Mouse (Mus musculus) regulatory T cell (primary cell): ENCODE results near the gene Pycr1.
"Not testable (repeated sequence)": the region's sequence is repeated elsewhere in the genome, so short reads cannot be mapped to it uniquely, and the experiment has no call there.

ENCODE experiments used
- in situ Hi-C: fragments of 300-600 bp; cut with MboI, MseI; formaldehyde crosslinking; loops from one replicate; pipeline ENCODE4 v1.15.1; 2025; ENCODE audit warnings: high pct_unique_total_duplicates

The Pycr1 gene

DNA sequence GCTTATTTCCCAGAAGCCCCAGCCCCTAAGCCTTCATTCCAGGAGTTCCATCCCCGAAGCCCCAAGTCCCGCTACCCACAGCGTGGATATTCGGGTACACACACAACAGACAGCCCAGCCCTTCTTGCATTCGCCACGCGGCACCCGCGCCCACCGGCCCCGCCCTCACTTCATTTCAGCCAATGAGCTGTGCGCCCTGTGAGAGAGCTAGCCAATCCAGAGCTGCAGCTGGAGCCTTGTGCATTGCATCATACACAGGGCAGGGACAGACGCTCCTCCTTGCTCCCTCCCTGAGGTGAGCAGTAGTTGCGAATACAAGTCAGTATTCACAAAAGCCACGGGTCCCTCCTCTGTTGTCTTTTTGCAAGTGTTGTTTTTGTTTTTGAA, at the start of gene Pycr1:
Pycr1 (minus strand) TSS at position 169 of the 387 bp plus-strand sequence.
- in situ Hi-C loops: no loop called here

DNA sequence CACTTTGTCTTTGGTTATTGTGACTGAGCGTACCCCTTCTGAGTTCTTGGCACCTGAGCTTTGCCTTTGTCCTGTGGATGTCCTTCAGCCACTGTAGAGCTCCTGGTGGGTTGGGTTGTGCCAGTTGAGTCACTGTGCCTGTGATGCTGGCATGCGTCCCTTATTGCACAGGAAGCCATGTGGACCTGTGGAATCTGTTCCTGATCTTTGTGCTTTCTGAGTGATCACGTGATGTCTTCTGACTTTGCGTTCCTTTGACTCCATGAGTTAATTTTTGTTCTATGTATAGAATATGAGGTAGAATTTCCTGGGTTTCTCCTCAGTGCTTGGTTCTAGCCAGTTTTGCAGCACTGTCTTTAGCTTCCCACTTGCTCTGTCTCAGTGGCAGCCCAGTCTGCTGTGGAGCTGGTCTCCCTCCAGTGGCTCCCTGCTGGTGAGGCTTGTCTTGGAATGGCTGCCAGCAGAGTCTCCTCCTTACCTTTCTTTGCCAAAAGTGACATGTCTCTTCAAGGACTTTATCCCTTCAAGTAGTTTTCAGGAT, 49.0 kb upstream of the Pycr1 start:
- in situ Hi-C loops: no loop called here

DNA sequence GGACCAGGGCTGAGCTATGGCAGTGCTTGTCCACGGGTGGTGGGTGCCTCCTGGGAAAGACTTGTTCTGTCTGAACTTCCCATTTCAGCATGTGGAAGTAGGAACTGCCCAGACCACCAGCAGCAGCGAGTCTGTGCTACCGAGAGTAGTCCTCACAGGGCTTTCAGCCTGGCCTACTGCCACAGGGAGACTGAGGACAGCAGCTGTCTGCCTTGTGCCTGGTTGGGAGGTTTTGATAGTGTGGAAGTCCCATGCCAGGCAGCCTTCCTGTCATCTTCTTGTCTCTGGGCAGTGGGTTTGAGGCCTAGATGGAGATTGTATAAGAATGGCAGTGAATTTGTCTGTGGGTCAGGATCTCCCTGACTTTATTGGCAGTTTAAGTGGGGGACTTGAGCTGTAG, 45.8 kb upstream of the Pycr1 start:
- in situ Hi-C loops: no loop called here

DNA sequence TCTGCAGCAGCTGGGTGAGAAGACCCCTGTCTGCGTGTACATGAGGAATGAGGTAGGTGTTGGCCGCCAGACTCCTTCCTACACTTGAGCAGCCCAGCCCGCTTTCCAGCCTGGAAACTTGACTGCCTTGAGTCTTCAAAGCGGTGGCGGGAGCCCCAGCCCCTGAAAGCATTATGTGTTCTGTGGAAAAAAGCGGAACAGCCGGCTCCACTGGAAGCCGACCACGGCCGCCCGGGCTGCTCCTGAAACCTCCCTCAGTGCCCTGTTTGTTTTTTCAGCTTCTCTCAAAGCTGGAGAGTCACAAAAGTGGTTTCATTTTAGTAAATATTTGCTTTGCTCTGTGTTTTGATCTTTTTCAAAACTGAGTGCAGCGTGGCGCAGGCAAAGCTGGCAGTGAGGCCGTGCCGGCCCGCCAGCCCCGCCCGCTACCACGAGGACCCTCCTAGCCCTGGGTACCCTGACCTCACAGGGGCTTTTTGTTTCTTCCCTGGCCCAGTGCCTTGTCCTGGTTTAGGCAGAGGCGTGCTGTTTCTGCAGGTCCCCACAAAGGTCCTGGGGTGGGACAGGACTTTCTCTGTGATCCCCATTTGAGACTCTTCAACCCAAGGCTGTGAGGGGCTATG, 43.2 kb upstream of the Pycr1 start:
- in situ Hi-C loops: no loop called here

DNA sequence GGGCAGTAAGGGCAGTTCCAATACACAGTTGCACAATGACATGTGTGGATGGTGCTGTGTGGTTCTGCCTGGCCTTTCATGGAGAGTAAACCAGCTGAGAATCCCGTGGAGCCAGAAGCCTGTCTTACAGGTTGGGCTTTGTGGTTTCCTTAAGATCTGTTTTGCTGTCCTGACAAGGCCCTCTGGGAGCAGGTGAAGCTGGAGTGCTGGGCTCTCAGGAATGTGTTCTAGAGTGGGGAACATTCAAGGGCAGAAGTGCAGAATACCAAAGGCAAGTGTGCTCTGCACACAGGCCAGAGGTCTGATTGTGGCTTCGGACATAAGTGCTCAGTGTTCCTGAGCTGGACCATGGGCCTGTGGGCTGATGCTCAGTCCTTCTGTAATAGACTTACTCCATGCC, 41.1 kb upstream of the Pycr1 start:
- in situ Hi-C loops: no loop called here

DNA sequence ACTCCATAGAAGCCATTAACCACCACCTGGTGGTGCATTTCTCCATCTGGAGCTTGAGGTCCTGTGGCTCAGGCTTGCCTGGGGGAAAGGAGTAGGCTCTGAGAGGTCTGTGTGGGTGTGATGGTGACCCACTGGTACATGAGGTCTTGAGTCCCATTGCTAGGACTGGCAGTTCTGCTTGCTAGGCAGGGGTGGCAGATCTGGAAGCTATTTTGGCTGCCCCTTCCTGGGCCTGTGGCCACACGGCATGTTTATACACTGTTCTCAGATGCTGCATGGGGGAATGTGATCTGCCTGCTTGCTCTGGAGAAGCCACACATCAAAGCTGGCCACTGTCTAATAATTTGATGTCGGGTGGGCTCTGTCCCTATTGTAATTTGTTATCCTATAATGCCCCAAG, 40.5 kb upstream of the Pycr1 start:
- in situ Hi-C loops: no loop called here

DNA sequence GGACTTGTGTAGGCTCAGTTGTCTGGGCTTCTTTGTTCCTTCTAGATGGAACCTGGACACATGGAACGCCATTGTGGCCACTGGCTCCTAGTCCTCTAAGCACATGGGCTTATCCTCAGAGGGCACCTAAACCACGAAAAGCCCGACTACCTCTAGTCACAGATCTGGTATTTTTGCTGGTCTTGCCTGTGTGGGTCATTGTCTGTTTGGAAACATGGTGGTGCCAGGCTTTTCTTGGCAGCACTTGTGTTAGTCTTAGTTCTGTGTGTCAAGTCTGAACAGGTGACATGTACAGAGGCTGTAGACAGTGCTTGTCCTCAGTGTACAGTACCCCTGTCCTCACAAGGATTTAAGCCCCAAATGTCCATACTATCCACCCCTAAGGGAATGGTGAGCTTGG, 40.0 kb upstream of the Pycr1 start:
- in situ Hi-C loops: no loop called here

DNA sequence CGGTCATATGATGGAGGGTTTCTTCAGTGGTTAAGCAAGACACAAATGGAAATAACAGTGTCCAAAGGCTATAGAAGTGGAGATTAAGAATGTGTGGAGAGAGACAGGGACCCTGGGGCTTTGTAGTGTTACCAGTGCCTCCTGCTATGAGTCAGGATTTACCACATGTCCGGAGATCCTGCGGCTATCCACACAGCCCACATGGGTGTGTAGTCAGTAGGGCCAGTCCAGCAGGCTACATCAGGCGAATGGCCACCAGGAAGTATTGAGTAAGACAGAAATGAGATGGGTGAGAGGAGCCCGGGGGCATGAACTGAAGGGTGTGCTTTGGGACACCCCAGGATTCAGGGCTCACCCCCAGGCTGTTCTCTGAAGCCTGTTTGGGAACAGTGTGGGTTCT, 39.1 kb upstream of the Pycr1 start:
- in situ Hi-C loops: no loop called here

DNA sequence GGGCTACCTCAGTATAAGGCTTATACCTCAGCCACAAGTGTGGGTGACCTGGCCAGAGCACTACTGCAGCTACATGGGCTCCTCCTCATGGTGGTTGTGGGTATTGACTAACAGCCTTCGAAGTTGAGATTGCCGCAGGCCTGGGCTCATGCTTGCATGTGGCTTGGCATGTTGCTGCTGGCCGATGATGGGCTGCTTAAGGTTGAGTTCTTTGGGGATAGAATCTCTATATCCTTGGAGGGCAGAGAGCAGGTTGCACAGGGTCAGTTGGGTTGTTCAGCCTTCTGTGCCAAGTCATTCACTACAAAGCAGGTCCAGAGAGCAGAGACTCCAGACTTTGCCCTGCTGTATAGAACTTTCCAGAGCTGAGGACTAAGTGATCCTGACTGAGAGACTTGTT, 36.3 kb upstream of the Pycr1 start:
- in situ Hi-C loops: no loop called here

DNA sequence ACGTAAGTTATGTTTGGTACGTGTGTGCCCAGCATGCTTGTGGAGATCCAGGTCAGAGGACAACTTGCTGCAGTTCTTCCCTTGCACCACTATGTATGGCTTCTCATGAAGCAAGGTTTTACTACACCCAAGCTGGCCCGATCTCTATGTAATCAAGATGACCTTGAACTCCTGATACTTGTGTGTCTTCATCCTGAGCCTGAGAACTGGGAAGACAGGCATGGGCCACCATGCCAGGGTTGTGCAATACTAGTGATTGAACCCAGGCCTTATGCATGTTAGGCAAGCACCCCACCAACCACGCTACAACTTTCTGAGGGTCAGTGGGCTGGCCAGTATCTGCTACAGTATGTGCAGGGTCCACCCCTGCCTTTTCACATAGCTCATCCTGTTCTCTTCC, 33.4 kb upstream of the Pycr1 start:
- in situ Hi-C loops: no loop called here

DNA sequence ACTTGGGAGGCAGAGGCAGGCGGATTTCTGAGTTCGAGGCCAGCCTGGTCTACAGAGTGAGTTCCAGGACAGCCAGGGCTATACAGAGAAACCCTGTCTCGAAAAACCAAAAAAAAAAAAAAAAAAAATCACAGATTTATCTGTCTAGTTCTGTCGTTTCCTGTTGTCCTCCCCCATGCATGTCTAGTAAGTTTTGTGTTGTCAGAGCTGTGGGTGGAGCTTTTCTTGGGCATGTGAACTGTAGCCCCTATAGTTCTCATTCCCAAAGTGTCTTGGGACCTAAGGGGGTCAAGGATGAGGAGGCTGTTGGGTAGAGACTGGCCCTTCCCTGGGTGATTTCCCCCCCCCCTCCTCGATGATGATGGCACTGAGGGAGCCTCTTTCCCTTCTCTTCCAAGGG, 32.3 kb upstream of the Pycr1 start:
- in situ Hi-C loops: not testable (repeated sequence)

DNA sequence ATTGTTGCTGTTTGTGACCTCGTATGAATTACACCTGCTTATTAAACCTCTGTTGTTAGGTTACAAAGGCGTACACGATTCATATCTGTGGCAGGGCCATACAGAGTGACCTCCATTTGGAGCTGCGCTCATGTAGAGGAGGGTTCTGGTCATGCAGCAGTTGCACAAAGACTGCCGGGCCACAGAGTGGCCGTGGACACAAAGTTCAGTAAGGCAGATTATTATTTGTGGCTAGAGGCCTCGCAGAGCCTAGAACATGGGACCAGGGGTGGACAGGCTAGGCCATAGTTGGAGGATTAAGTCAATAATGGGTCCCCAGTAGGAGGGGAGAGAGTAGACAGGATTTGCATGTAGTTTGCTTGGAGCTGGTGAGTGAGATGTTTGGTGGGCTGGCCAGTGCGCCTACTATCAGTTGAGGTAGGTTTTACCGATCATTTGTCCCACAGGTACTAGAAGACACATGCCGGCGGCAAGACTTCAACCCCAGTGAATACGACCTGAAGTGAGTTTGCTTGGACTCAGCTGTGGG, 30.1 kb upstream of the Pycr1 start:
- in situ Hi-C loops: no loop called here

DNA sequence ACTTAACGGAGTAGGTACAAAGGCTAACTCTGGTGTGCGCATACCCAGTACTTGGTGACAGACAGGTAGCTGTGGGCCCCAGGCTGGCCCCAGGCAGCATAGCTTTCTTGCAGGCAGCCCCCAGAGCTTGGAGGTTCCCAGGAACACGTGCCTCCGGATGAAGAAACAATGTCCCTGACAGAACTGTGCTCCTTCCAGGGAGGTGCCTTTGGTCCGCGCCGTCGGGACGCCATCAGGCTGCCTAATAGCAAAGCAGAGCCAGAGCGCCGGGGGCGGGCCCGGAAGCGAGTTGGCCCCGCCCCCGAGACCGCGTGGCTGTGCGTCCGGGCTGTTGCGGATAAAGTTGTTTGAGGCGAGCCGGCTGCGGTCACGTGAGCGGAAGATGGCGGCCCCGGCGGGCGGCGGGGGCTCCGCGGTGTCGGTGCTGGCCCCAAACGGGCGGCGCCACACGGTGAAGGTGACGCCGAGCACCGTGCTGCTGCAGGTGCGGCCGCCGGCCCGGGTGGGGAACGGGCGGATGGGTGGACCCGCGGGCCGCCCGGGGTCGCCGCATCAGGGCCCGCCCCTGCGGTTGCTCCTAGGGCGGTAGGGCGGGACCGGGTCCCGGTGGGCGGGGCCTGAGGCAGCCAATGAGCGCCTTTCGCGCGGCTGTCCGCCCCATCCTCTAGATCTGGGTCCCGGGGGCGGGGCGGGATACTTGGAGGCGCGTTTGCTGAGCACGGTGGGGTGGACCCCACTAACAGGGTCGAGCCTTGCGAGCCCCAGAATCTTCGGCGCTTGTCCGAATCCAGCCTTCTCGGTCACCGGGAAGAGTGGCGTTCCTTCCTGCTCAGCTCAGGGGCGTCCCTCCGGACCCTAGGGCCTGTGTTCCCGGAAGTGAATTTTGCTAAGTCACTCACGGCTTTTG, 29.4 kb upstream of the Pycr1 start, which contains the start of gene Aspscr1:
Aspscr1 (plus strand) TSS at position 287 of the 907 bp plus-strand sequence.
- in situ Hi-C loops: no loop called here

DNA sequence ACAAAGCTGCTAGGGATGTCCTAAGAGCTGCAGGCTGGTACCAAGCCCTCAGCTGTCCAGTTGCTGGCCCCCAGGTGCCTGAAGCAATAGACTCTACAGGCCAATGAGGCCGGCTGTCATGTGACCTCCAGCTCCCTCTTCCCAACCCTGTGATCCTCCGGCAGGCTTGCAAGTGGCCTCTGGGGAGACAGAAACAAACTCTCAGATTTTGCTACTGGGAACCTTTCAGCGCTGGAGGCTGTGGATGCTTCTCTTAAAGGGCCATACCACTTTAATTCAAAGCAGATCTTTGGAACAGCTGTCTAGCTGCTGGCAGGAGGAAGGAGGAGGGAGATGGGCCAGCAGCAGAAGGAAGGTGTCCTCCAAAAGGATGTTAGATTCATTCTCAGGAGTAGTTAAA, 23.0 kb upstream of the Pycr1 start:
- in situ Hi-C loops: no loop called here

DNA sequence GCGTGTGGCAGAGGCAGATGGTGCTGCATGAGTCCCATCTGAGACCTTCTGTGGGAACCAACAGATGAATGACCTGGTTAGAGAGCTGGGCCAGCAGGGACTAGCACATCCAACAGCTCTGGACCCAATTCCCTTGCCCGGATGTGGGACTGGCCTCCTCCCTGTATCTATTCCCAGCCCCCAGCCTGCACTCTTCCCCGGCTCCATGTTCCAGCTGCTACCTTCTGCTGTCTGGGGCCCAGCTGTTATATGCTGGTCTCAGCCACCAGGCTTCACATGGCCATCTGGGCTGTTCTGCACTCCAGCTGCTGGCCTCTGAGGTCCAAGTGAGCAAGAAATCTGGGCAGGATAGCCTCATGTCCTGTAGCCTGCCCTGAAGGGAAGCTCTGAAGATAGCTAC, 21.8 kb upstream of the Pycr1 start:
- in situ Hi-C loops: no loop called here

DNA sequence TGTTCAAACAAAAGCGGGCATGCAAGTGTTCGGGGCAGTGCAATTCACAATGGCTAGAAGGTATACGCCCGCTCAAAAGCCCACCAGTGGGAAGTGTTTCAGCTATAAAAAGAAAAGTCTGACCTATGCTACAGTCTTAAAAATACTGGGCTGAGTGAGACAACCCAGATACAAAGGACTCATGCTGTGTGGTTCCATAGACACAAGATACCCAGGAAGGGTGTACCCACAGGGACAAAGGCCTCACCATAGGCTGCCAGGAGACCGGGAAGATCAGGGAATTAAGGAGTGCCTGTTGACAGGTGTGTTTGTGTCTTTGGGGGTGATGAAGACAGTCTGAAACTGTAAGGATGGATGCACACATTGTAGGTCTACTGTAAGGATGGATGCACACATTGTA, 20.1 kb upstream of the Pycr1 start:
- in situ Hi-C loops: no loop called here

DNA sequence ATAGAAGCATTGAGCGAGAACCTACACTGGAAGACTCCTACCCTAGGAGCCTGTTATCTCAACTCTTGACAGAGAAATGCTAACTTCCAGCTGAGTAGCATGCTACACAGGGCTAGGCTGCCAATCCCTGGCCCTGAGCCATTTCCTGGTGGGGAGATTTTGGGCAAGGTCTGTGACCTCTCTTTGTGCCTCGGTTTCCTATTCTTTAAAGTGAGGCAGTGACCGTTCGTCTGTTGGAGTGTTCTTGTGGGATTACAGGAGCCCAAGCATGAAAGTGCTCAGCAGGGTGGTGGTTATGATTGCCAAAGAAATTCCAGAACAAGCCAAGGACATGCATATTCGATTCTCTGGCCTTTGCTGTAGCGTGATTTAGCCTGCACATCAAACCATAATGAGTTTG, 19.2 kb upstream of the Pycr1 start:
- in situ Hi-C loops: no loop called here

DNA sequence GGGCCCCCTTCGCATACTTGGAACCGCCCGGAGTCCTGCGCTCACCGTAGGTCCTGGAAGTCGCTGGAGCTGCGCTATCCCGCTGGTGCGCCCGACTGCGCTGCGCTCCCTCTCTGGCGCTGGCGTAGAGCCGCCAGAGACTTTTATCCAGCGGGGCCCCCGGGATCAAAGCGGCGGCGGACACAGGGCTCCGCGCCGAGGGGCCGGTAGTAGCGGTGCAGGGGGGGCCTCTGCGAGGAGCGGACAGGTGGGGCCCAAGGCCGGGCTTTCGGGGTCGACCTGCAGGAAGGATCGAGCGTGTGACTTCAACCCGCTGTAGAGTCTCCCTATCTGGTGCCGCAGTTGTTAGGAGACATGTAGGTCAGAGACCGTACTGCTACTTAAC, 17.5 kb upstream of the Pycr1 start, which contains the start of gene Notum:
Notum (minus strand) TSS at position 100 of the 385 bp plus-strand sequence.
- in situ Hi-C loops: no loop called here

DNA sequence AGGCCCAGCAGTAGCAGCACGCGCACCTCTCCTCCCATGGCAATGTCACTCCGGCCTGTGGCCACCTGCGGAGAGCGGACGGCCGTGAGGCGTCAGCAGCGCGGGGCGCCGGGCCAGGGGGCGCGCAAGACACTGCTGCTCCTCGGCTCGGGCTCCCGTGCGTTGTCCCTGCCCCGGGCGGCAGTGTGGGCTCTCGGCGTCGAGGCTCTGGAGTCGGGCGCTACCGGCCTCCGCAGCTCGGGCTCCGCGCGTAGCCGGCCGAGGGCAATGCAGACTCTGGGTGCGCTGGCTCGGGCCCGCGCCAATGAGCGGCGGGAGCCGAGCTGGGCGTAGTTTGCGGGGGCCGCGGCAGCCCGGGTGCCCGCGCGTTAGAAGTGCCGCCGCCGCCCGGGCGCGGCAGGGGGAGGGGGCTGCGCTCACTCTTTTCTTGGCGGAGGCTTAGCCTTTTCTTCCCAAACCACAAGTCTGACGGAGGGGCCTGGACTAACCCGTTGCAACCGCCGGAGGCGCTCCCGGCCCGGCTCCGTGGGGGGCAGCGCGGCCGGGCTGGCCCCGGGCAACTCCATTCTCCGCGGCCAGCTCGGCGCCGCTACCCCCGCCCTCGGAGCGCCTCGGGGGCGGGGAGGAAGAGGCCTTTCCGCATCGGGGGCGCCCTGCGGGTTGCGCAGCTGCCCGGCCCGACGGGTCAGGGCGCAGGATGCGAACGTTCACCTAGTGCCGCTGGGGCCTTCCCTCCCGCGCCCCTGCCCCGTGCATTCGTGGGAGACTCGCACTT, 16.9 kb upstream of the Pycr1 start:
- in situ Hi-C loops: no loop called here

DNA sequence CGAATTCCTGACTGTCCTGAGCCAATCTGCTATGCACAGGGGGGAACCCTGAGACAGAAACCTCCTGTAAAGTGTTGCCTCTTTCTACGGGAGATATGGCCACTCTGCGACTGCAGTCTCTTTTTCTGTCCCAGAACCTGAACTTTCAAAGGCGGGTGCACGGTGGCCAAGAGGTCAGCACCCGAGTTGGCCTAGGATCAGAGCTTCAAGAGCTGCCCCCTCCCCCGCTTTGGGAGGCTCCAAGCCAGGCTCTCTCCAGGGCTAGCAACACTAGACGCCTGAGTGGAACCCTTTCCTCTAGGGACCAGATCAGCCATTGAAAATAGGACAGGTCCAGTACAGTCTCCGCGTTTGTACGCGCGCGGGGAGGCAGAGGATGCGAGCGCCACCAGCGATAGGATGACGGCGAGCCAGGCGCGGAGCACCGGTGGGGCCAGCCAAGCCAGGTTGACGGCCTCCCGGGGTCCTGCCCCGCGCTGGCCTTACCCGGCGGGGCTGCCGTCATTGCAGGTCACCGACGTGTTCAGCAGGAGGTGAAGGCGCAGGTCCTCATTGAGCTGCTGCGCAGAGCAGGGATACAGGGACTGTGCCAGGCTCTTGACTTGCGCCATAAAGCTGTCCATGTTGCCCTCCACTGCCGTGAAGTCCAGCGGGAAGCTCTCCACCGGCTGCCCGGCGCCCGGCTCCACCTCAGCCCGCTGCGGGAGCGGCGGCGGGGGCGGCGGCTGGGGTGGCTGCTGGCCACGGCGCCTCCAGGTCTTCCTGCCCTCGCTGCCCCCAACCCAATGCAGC, 16.1 kb upstream of the Pycr1 start:
- in situ Hi-C loops: no loop called here

DNA sequence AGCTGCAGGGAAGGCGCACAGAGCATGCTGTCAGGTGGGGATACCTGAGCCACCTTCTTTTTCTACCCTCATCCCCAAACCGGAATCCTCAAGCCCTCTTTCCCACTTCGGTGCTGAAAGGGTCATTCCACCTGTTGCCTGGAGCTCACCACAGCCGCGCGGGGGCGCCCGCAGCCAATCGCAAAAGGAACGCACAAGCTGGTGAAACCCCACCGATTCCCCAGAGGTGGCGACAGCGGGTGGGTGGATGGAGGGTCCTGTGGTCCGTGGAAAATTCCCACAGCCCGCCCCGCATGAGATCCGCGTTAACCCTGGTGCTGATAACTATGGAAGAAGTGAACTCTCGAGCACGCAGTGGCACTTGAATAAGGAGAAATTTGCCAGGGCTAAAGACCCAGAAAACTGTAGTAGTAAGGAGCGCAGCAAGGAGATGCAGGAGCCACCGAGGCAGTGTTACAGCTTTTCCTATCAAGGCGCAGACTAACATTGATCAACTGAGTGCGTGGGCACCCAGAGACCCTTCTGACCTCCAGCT, 15.4 kb upstream of the Pycr1 start:
- in situ Hi-C loops: no loop called here
